Mouse (Mus musculus): ENCODE data around the gene Trim30b. TPM values are rescaled to one million over a fixed set of nuclear protein-coding genes. Genes with fewer than 3 reads are reported as not detected.
"Not testable (repeated sequence)": the region's sequence is repeated elsewhere in the genome, so short reads cannot be mapped to it uniquely, and the experiment has no call there.

Gene Trim30b
- total RNA-seq (2021): not detected

DNA sequence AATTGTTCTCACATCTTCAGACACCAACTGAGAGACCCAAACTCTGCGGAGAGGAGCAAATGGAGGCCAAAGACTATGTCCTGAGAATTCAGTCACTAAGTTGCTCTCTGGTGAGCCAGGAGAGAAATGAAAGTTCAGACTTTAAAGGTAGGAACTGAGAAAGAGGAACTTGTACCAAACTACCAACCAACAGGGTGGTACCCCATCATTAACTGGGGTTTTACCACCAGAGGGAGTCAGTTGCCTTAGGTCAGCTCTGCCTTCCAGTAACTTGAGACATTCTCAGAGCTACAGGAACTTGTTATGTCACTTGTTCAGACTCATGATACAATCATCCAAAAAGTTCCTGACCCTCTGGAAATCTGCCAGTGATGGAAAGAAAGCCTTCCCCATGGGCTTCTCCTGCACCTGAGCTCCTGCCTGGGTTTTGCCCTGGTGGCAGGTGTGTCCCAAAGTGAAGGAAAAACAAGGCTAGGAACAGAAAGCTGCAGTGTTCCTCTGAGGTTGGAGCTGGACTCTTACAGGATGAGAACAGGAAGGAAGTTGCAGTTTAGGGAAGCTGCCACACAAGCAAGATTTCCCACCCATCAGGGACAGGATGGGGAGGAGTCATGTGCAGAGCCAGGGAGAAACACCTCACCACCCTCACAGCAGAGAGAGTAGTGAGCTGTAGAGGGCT, at the start of gene Trim30b:
TSS of gene Trim30b (minus strand) at position 149 of the 679 bp plus-strand sequence.
- intact Hi-C loops (cut with DNase I): no loop called here
- DNase-seq (ENCODE audit: low spot score in 2 of 2): peak; percentile 1 to 2

DNA sequence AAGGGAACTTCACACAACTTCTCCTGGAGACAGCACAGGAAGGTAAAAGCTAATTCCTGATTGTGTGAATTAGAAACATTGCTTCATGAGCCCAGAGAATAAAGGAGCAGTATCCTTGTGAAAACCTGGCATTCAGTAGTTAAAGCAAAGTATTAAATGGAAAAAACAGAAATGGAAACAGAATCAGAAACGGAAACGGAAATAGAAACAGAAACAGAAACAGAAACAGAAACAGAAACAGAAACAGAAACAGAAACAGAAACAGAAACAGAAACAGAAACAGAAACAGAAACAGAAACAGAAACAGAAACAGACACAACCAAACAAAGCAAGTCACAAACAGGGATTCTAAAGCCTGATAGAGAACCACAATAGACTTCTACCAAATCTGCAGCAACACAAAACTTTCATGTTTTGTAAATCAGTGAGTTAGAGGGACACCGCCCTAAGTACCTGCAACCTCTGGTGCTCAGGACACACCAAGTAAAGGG, 34.8 kb upstream of the Trim30b start:
- intact Hi-C loops (cut with DNase I): no loop called here
- DNase-seq (ENCODE audit: low spot score in 2 of 2): no peak

DNA sequence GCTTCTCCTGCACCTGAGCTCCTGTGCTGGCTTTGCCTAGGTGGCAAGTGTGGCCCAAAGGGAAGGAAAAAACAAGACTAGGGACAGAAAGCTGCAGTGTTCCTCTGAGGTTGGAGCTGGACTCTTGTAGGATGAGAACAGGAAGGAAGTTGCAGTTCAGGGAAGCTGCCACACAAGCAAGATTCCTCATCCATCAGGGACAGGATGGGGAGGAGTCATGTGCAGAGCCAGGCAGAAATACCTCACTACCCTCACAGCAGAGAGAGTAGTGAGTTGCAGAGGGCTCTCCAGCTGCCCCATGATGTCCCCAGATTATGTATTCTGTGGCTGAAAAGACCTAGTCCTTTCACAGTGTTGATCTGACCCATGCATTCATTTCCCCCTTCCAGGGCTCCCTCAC, 31.5 kb upstream of the Trim30b start:
- intact Hi-C loops (cut with DNase I): no loop called here
- no peak for DNase-seq (ENCODE audit: low spot score in 2 of 2)

DNA sequence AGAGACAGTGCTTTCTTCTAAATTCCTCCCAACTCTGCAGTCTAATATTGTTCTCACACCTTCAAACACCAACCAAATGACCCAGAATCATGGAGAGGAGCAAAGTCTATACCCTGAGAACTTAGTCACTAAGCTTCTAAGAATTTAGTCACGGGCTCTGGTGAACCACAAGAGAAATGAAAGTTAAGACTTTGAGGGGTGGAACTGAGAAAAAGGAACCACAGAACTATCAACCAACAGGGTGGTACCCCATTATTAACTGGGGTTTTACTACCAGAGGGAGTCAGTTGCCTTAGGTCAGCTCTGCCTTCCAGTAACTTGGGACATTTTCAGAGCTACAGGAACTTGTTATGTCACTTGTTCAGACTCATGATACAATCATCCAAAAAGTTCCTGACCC, 31.0 kb upstream of the Trim30b start, which contains the start of gene Trim30c:
TSS of gene Trim30c (minus strand) at position 140 of the 400 bp plus-strand sequence.
- intact Hi-C loops (cut with DNase I): no loop called here
- DNase-seq (ENCODE audit: low spot score in 2 of 2): no peak

DNA sequence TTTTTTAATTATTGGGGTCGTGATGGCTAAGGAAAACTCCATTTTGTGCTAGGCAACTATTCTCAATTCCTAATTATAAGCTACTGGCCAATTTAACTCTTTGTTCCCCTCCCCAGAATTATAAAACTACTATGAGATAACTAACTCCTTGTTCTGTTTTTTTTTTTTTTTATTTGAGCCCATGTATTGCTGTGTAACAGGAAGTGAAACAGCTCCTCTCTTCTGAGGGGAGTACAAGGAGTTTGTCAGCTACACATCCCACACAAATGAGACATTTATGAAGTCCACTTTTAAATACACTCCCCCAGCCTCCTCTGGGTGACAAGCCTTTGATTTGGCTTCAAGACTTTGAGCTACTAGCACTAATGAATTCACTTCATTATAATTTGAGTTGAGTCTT, 28.8 kb upstream of the Trim30b start:
- intact Hi-C loops (cut with DNase I): no loop called here
- DNase-seq (ENCODE audit: low spot score in 2 of 2): no peak

DNA sequence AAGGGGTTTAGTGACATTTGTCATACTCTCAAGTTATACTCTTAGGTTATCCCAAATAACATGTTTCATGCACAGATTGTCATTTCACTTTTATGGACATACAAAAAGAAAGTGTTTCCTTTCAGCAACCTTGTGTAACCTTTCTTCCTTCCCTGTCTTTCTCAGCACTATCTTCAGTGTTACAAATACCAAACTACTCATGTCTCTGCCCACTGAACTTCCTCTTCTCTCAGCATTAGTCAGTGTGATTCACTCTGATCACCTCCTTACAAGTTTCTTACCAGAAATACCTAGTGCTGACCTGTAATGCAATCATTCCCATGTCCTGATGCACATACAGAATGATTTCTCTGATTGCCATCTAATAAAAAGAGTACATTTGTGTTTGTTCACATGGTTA, 3.3 kb downstream of the Trim30b start:
- no peak for DNase-seq (ENCODE audit: low spot score in 2 of 2)
- intact Hi-C loops (cut with DNase I): no loop called here

DNA sequence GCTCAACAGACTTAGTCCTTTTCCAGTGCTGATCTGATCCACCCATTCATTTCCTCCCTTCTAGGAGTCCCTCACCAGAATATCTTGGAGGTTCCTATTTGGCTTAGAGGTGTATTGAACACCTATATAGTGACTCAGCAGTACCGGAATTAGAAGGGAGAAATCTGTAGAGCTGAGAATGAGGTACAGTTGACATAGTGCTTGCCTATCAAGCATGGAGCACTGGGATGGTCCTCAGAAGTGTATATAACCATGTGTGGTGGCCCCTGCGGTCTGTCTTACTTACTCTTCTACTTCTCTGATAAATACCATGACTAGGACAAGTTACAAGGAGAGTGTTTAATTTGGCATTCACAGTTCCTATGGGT, 16.1 kb downstream of the Trim30b start:
- DNase-seq (ENCODE audit: low spot score in 2 of 2): no peak
- intact Hi-C loops (cut with DNase I): no loop called here

DNA sequence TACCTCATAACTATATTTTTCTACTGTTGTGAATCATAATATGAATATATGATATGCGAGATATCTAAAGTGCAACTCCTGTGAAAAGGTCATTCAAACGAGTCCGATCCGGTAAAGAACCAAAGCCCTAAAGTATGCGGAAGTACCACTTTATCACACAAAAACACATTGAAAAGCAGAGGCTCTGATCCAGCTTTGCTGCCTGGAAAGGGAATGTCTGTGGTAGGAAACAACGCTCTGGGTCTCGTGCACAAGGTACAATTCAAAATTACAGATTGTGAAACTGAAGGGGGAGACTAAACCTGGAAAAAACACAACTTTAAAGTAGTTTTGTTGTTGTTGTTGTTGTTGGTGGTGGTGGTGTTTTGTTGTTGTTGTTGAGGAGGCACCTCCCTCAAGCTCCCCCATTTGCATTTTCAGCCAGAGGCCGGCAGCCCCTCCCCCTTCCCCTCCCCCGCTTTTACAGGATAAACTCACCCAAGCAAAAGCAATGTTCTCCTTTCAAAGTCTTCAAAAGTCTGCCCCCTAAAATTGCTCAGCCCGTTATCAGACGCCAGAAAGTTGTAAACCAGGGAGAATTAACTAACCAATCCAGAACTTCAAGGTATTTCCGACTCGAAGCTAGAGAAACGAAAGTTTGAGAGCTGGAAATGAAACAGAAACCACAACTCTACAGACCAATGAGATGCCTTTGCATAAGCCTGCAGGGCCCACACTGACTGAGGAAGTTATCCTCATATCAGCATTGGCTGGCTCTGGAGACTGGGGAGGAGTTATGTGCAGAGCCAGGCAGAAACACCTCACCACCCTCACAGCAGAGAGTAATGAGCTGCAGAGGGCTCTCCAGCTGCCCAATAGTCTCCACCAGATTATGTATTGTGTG, 16.7 kb downstream of the Trim30b start, which contains the start of gene Trim12c:
TSS of gene Trim12c (minus strand) at position 646 of the 883 bp plus-strand sequence.
- intact Hi-C loops (cut with DNase I): no loop called here
- DNase-seq (ENCODE audit: low spot score in 2 of 2): peak; percentile 1 to 7

DNA sequence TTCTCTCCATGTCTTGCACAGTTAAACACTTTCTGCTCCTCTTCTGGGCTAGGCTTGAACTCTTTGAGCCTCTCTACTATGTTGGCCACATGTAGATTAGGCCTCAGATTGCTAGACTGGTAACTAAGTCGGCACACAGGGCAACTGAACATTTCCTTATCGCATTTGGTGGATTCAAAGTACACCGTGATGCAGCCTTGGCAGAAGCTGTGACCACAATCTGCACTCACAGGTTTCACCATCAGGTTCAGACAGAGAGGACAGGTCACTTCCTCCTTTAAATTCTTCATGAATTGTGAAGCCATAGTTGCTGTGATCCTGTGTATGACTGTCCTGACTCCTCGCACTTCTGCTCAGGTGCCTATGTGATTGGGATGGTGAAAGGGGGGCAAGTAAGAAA, 21.6 kb downstream of the Trim30b start:
- intact Hi-C loops (cut with DNase I); DNase-seq (ENCODE audit: low spot score in 2 of 2): not testable (repeated sequence)

DNA sequence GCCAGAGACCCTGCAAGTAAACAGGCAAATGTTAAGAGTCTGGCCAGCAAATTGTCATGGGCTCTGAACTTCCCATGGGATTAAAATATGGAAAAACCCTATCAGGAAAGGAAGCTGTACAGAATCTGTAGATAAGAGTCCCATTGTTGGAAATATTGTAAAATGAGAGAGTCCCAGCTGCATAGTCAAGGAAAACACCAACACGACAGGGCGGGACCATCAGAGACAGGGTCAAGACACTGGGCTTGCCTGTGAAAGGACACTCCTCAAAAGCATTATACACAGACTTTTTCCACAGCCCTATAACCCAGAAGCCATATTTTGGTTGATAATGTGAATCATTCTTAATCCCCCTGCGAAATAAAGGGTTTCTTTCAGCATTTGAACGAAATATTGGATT, 28.9 kb downstream of the Trim30b start:
- intact Hi-C loops (cut with DNase I); DNase-seq (ENCODE audit: low spot score in 2 of 2): not testable (repeated sequence)

DNA sequence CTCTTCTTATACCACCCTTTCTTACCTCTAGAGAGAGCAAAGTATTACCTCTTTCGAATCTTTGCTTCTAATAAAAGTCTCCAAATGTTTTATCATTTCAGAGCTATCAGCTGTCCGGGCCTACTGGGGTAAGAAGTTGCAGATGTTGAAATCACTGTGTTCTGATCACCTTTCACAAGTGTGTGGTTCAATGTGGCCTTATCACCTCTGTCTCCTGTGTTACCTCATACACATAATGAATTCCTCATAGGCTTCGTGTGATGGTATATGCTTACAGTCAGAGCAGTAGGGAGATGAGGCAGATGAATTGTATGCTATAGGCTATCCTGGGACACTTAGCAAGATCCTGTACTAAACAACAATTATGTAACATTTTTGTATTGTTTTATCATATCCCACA, 34.1 kb downstream of the Trim30b start:
- intact Hi-C loops (cut with DNase I); DNase-seq (ENCODE audit: low spot score in 2 of 2): not testable (repeated sequence)

DNA sequence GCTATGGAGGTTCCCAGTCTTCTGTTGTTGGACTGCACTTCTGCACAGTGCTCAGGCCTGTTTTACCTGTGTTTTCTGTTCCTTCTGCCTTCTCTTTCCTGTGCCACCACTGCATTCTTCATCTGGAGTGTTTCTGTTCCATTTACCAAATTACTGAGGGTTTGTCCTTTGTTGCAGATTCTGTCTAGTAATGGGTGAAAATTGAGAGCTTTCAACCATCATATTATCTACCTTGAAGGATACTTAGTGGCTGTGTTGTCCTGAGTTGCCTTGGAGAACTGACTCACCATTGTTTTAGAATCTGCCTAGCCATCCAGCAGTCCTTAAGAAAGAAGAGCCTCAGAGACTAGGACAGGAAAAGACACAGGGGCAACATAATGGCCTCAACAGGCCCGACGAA, 40.5 kb downstream of the Trim30b start, which contains the start of gene Trim34b:
TSS of gene Trim34b (plus strand) at position 301 of the 400 bp plus-strand sequence.
- DNase-seq (ENCODE audit: low spot score in 2 of 2): not testable (repeated sequence)
- intact Hi-C loops (cut with DNase I): loop anchor here (10.0 kb wide), 1 partner anchor 104 kb away; no protein-coding TSS in a partner anchor

DNA sequence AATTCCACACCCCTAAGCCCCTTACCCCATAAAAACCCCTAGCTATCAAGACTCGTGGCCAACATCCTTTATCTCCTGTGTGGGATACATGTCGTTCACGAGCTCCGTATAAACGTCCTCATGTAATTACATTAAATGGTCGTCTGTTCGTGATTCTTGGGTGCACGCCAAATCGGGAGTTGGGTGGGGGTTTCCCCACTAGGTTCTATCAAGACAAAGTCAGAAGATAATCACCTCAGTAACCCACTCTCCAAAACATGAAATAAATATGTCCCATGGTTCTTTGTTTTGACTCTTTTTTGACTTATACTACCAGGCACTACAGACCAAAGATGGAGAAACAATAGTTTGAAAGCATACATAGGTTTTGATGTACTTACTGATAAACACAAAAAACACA, 47.7 kb downstream of the Trim30b start:
- intact Hi-C loops (cut with DNase I): loop anchor here (10.0 kb wide), 1 partner anchor 97 kb away; no protein-coding TSS in a partner anchor
- no peak for DNase-seq (ENCODE audit: low spot score in 2 of 2)

DNA sequence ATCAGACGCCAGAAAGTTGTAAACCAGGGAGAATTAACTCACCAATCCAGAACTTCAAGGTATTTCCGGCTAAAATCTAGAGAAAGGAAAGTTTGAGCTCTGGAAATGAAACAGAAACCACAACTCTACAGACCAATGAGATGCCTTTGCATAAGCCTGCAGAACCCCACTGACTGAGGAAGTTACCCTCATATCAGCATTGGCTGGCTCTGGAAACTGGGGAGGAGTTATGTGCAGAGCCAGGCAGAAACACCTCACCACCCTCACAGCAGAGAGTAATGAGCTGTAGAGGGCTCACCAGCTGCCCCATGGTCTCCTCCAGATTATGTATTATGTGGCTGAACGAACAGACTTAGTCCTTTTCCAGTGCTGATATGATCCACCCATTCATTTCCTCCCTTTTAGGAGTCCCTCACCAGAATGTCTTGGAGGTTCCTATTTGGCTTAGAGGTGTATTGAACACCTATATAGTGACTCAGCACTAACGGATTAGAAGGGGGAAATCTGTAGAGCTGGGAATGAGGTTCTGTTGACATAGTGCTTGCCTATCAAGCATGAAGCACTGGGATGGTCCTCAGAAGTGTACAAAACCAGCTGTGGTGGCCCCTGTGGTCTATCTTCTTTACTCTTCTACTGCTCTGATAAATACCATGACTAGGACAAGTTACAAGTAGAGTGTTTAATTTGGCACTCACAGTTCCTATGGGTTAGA, 54.2 kb downstream of the Trim30b start, which contains the start of gene Trim12a:
TSS of gene Trim12a (minus strand) at position 98 of the 712 bp plus-strand sequence.
- intact Hi-C loops (cut with DNase I): not testable (repeated sequence)

DNA sequence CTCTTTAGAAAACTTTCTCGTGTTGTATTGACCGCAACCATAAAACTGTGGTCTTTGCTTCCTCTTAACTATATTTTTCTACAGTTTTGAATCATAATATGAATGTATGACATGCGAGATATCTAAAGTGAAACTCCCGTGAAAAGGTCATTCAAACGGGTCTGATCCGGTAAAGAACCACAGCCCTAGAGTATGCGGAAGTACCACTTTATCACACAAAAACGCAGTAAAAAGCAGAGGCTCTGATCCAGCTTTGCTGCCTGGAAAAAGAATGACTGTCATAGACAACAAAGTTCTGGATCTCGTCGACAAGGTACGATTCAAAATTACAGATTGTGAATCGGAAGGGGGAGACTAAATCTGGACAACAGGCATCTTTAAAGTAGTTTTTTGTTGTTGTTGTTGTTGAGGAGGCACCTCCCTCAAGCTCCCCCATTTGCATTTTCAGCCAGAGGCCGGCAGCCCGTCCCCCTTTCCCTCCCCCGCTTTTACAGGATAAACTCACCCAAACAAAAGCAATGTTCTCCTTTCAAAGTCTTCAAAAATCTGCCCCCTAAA, 54.8 kb downstream of the Trim30b start:
- DNase-seq (ENCODE audit: low spot score in 2 of 2): no peak
- intact Hi-C loops (cut with DNase I): no loop called here

More for the DNA sequence above, 54.2 kb downstream of the Trim30b start, which contains the start of gene Trim12a:
- not testable (repeated sequence) for DNase-seq (ENCODE audit: low spot score in 2 of 2)
